In the genomic region with DNA sequence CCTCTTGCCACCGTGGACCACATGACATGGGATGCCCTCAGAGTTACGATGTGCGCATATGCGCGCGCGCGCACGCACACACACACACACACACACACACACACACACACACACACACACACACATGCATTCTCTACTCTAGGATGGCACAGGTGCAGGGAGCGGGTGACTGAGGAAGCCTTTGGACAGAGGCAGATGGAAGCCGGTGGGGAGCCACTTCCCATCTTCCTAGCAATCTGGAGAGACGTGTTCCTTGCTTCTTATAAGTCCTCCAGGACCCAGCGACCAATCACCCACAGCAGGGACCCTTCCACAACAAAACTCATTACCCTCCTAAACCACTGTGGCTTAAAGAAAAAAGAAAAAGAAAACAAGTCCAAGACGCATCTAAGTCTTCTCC, we compare ENCODE assay signal across 11 mouse cellular contexts.
"Had no signal": no experiment of that assay in that cellular context is flagged by ENCODE, and none has a peak within 500 bp of the region (broad histone marks: within the 10 kb centered on the region; RNA-seq: fewer than 3 reads in every experiment).

No protein-coding gene starts in this region.

- ATAC-seq: liver, postnatal 0 days; midbrain, embryonic 13.5 days had no signal

- H3K4me3 ChIP-seq: left cerebral cortex, adult 2 months; limb, embryonic 12.5 days; liver, embryonic 13.5 days; midbrain, embryonic 13.5 days; neural tube, embryonic 12.5 days had no signal

- H3K27ac ChIP-seq: left cerebral cortex, adult 2 months; limb, embryonic 12.5 days; liver, embryonic 13.5 days; midbrain, embryonic 13.5 days; neural tube, embryonic 12.5 days; stomach, postnatal 0 days had no signal

- H3K9me3 ChIP-seq: limb, embryonic 12.5 days; midbrain, embryonic 13.5 days; neural tube, embryonic 12.5 days had no signal

- DNase-seq: kidney, postnatal 14 days; liver; liver, embryonic 13.5 days; liver, postnatal 0 days; lung, postnatal 36 days; thymus, postnatal 4 days had no signal

- H3K36me3 ChIP-seq: limb, embryonic 12.5 days; liver, embryonic 13.5 days; midbrain, embryonic 13.5 days; neural tube, embryonic 12.5 days had no signal

- H3K9ac ChIP-seq: limb, embryonic 12.5 days; liver, embryonic 13.5 days; liver, postnatal 0 days; midbrain, embryonic 13.5 days; neural tube, embryonic 12.5 days had no signal

- H3K4me2 ChIP-seq: limb, embryonic 12.5 days; liver, embryonic 13.5 days; midbrain, embryonic 13.5 days; neural tube, embryonic 12.5 days had no signal

- H3K4me1 ChIP-seq: liver, embryonic 13.5 days had no signal

- H3K27me3 ChIP-seq: liver, embryonic 13.5 days; neural tube, embryonic 12.5 days had no signal
